Mouse (Mus musculus): ENCODE results near the gene Jam2. TPM values are rescaled to one million over a fixed set of nuclear protein-coding genes. Genes with fewer than 3 reads are reported as not detected.

Gene Jam2
- total RNA-seq, 2 experiments from 2014 or later = 0.09 TPM; not detected in 1

- ATAC-seq (replicated peaks; ENCODE audit: low FRiP score, low TSS enrichment, poor library complexity, severe bottlenecking) = peak; percentile 96
Observed at GRCm38 (mm10) chr16:84834745-84835440, 61.0 kb downstream of the Jam2 start, which contains the start of gene Gabpa. Gabpa (plus strand) TSS chr16:84834925.

GRCm38 (mm10) chr16:84835441-84835822 is 61.5 kb downstream of the Jam2 start, which contains the start of gene Atp5j:
Atp5j (minus strand) TSS chr16:84835625.
- peak; percentile 8 for ATAC-seq (replicated peaks; ENCODE audit: low FRiP score, low TSS enrichment, poor library complexity, severe bottlenecking)

GRCm38 (mm10) chr16:84835823-84836743 is 62.2 kb downstream of the Jam2 start:
- ATAC-seq (replicated peaks; ENCODE audit: low FRiP score, low TSS enrichment, poor library complexity, severe bottlenecking) = peak; percentile 45

GRCm38 (mm10) chr16:84838576-84838975 is 64.7 kb downstream of the Jam2 start:
- no peak for ATAC-seq (replicated peaks; ENCODE audit: low FRiP score, low TSS enrichment, poor library complexity, severe bottlenecking)

GRCm38 (mm10) chr16:84853492-84853891 is 79.6 kb downstream of the Jam2 start:
- ATAC-seq (replicated peaks; ENCODE audit: low FRiP score, low TSS enrichment, poor library complexity, severe bottlenecking) = no peak

GRCm38 (mm10) chr16:84864656-84865055 is 90.7 kb downstream of the Jam2 start:
- ATAC-seq (replicated peaks; ENCODE audit: low FRiP score, low TSS enrichment, poor library complexity, severe bottlenecking) = no peak

GRCm38 (mm10) chr16:84873805-84874204 is 99.9 kb downstream of the Jam2 start:
- ATAC-seq (replicated peaks; ENCODE audit: low FRiP score, low TSS enrichment, poor library complexity, severe bottlenecking) = no peak

GRCm38 (mm10) chr16:84875012-84875717 is 101.2 kb downstream of the Jam2 start:
- ATAC-seq (replicated peaks; ENCODE audit: low FRiP score, low TSS enrichment, poor library complexity, severe bottlenecking) = no peak

Other genes starting within 250 kb of the Jam2 start
- gene Mrpl39, start 38.4 kb upstream of the Jam2 start, total RNA-seq (2014; fragmentation: Nextera tagmentation) = 41.6 and 42.4 TPM in 2 replicates
- 61.9 and 84.4 TPM in 2 replicates for gene Mrpl39, start 38.4 kb upstream of the Jam2 start, total RNA-seq (2017)
- gene Gabpa, start 60.8 kb downstream of the Jam2 start, total RNA-seq (2014; fragmentation: Nextera tagmentation) = 43.1 and 46.0 TPM in 2 replicates
- gene Gabpa, start 60.8 kb downstream of the Jam2 start, total RNA-seq (2017) = 85.5 and 95.2 TPM in 2 replicates
- 546 and 609 TPM in 2 replicates for gene Atp5j, start 61.5 kb downstream of the Jam2 start, total RNA-seq (2014; fragmentation: Nextera tagmentation)
- gene Atp5j, start 61.5 kb downstream of the Jam2 start, total RNA-seq (2017) = 348 and 446 TPM in 2 replicates

All from megakaryocyte-erythroid progenitor cell, adult 5-6 weeks (primary cell).